Mouse (Mus musculus): Measurements from ENCODE around the gene Olfr1293-ps. TPM values are rescaled to one million over a fixed set of nuclear protein-coding genes. Genes with fewer than 3 reads are reported as not detected.

Olfr1293-ps gene
- not detected in 2 replicates for polyA plus RNA-seq (2014; fragmentation: Nextera tagmentation; extraction: Ambion mirVana)

DNA sequence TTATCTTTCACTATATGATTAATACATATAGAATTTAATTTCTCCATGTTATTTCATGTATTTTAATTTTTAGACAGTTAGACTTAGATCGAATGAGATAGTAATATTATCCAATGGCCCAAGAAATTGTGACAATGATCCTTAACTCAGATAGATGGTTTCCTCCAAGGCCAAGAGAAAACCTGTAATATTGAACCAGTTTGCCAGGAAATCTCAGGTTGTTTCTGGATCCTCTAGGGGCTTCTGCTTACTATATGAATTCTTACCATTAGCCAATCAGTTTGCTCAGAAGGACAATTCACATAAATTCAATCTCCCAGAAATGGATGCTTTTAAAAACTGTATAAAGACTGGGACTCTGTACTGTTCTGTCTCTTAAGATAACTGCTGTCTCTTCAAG, at the start of gene Olfr1293-ps:
TSS of gene Olfr1293-ps (plus strand) at position 301 of the 400 bp plus-strand sequence.
- no peak within 1 kb of the TSS for H3K4me3 ChIP-seq (ENCODE audit: low read depth, low read length)
- DNase-seq (ENCODE audit: low spot score) = no peak
- no peak within 1 kb of the TSS for H3K27ac ChIP-seq (ENCODE audit: low read depth, low read length)
- H3K27me3 ChIP-seq (ENCODE audit: control insufficient read depth, insufficient read depth, low read length) = no peaks in the 10 kb centered on the region
- no peaks in the 10 kb centered on the region for H3K36me3 ChIP-seq (ENCODE audit: control insufficient read depth, insufficient read depth, low read length)
- ATAC-seq (ENCODE audit: insufficient read depth, low FRiP score, low TSS enrichment) = no peak
- no peaks in the 10 kb centered on the region for H3K9me3 ChIP-seq (ENCODE audit: control insufficient read depth, low read length)
- H3K4me2 ChIP-seq (ENCODE audit: low read depth) = no peak within 1 kb of the TSS
- no peaks in the 10 kb centered on the region for H3K4me1 ChIP-seq (ENCODE audit: control insufficient read depth, insufficient read depth, low read length)
- H3K9ac ChIP-seq (ENCODE audit: low read length) = no peak within 1 kb of the TSS
- 82% methylated on average over 1 of the region's 1 CpGs for WGBS

DNA sequence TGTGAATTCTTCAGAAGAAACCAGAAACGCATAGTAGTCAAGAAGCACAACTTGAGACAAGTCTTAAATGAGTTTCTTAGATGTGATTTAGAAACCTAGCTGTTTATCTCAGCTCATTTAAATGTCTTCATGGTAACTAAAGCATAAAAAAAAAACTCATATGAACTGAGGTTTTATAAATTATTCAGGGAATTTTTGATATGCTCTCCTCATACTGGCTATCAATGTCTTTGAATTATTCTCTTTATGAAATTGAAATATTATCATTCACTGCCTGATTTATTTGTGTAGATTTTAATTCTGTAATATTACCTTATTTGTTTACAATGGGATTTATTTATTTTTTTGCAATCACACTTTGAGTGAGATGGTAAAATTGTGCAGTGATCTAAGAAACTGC, 44.5 kb upstream of the Olfr1293-ps start, which contains the start of gene Olfr1289:
TSS of gene Olfr1289 (plus strand) at position 301 of the 400 bp plus-strand sequence.
- Histone ChIP-seq H3K4me1 (ENCODE audit: control insufficient read depth, insufficient read depth, low read length) (no peaks in the 10 kb centered on the region), H3K9me3 (ENCODE audit: control insufficient read depth, low read length) (no peaks in the 10 kb centered on the region), H3K9ac (ENCODE audit: low read length) (no peak within 1 kb of the TSS), H3K36me3 (ENCODE audit: control insufficient read depth, insufficient read depth, low read length) (no peaks in the 10 kb centered on the region), H3K27ac (ENCODE audit: low read depth, low read length) (no peak within 1 kb of the TSS), H3K4me2 (ENCODE audit: low read depth) (no peak within 1 kb of the TSS), H3K4me3 (ENCODE audit: low read depth, low read length) (no peak within 1 kb of the TSS), H3K27me3 (ENCODE audit: control insufficient read depth, insufficient read depth, low read length) (no peaks in the 10 kb centered on the region)
- DNase-seq (ENCODE audit: low spot score) (no peak), ATAC-seq (ENCODE audit: insufficient read depth, low FRiP score, low TSS enrichment) (no peak)
- 86% methylated on average over 1 of the region's 1 CpGs for WGBS

DNA sequence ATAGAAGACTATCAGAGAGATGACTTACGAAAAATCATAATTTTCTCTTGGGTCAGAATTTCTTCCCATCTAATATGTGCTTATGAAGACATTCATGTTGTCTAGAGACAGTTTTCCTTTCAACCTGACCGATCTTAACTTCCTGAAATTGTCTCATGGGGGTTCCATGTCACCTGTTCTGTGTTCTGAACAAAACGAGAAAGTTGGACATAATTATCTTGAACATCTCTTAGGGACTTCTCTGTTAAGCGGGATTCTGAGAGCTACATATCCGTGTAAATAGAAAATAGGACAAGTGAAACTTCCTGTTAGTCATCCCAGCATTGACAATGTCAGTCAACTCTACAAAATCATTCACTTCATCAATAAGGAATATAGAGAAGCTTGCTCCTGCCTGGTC, 31.3 kb upstream of the Olfr1293-ps start, which contains the start of gene Olfr1290:
TSS of gene Olfr1290 (minus strand) at position 101 of the 400 bp plus-strand sequence.
- WGBS = 83% methylated on average over 5 of the region's 5 CpGs

DNA sequence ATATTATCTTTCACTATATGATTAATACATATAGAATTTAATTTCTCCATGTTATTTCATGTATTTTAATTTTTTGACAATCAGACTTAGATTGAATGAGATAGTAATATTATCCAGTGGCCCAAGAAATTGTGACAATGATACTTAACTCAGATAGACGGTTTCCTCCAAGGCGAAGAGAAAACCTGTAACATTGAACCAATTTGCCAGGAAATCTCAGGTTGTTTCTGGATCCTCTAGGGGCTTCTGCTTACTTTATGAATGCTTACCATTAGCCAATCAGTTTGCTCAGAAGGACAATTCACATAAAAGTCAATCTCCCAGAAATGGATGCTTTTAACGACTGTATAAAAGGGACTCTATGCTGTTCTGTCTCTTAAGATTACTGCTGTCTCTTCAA, 28.1 kb upstream of the Olfr1293-ps start, which contains the start of gene Olfr1291-ps1:
TSS of gene Olfr1291-ps1 (plus strand) at position 301 of the 400 bp plus-strand sequence.
- Histone ChIP-seq H3K9ac (ENCODE audit: low read length) (no peak within 1 kb of the TSS), H3K4me1 (ENCODE audit: control insufficient read depth, insufficient read depth, low read length) (no peaks in the 10 kb centered on the region), H3K27me3 (ENCODE audit: control insufficient read depth, insufficient read depth, low read length) (no peaks in the 10 kb centered on the region), H3K4me3 (ENCODE audit: low read depth, low read length) (no peak within 1 kb of the TSS), H3K27ac (ENCODE audit: low read depth, low read length) (no peak within 1 kb of the TSS), H3K9me3 (ENCODE audit: control insufficient read depth, low read length) (no peaks in the 10 kb centered on the region), H3K36me3 (ENCODE audit: control insufficient read depth, insufficient read depth, low read length) (no peaks in the 10 kb centered on the region), H3K4me2 (ENCODE audit: low read depth) (no peak within 1 kb of the TSS)
- ATAC-seq (ENCODE audit: insufficient read depth, low FRiP score, low TSS enrichment) (no peak), DNase-seq (ENCODE audit: low spot score) (no peak)
- 91% methylated on average over 3 of the region's 3 CpGs for WGBS

More for the DNA sequence above, 31.3 kb upstream of the Olfr1293-ps start, which contains the start of gene Olfr1290:
- Histone ChIP-seq H3K4me3 (ENCODE audit: low read depth, low read length) (no peak within 1 kb of the TSS), H3K9ac (ENCODE audit: low read length) (no peak within 1 kb of the TSS), H3K4me2 (ENCODE audit: low read depth) (no peak within 1 kb of the TSS), H3K9me3 (ENCODE audit: control insufficient read depth, low read length) (no peaks in the 10 kb centered on the region), H3K4me1 (ENCODE audit: control insufficient read depth, insufficient read depth, low read length) (no peaks in the 10 kb centered on the region), H3K27me3 (ENCODE audit: control insufficient read depth, insufficient read depth, low read length) (no peaks in the 10 kb centered on the region), H3K36me3 (ENCODE audit: control insufficient read depth, insufficient read depth, low read length) (no peaks in the 10 kb centered on the region), H3K27ac (ENCODE audit: low read depth, low read length) (no peak within 1 kb of the TSS)
- DNase-seq (ENCODE audit: low spot score) (no peak), ATAC-seq (ENCODE audit: insufficient read depth, low FRiP score, low TSS enrichment) (no peak)

DNA sequence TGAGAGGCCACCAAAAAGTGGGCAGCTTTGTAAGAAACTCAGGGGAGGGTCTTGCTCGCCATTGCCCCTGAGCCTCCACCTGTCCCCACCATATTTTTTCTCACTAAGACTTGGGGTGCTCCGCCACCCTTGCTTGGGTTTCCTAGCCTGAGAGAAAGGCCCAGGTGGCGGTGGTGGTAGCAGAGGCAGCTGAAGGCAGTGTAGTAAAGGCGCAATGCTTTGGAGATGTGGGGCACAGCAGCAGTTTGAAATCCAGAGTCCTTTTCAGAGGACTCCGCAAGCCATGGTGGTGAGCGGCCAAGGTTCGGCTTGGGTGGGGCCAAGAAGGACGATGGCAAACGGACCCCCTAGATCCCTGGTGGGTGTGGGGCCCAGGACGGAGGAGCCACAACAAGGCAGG, 7.6 kb upstream of the Olfr1293-ps start:
- no peak overlapping the region for H3K4me2 ChIP-seq (ENCODE audit: low read depth)
- no peaks in the 10 kb centered on the region for H3K4me1 ChIP-seq (ENCODE audit: control insufficient read depth, insufficient read depth, low read length)
- H3K36me3 ChIP-seq (ENCODE audit: control insufficient read depth, insufficient read depth, low read length) = no peaks in the 10 kb centered on the region
- H3K9me3 ChIP-seq (ENCODE audit: control insufficient read depth, low read length) = no peaks in the 10 kb centered on the region
- no peak overlapping the region for H3K4me3 ChIP-seq (ENCODE audit: low read depth, low read length)
- ATAC-seq (ENCODE audit: insufficient read depth, low FRiP score, low TSS enrichment) = no peak
- no peak overlapping the region for H3K27ac ChIP-seq (ENCODE audit: low read depth, low read length)
- DNase-seq (ENCODE audit: low spot score) = no peak
- WGBS = 89% methylated on average over 10 of the region's 10 CpGs
- H3K9ac ChIP-seq (ENCODE audit: low read length) = no peak overlapping the region
- H3K27me3 ChIP-seq (ENCODE audit: control insufficient read depth, insufficient read depth, low read length) = no peaks in the 10 kb centered on the region

DNA sequence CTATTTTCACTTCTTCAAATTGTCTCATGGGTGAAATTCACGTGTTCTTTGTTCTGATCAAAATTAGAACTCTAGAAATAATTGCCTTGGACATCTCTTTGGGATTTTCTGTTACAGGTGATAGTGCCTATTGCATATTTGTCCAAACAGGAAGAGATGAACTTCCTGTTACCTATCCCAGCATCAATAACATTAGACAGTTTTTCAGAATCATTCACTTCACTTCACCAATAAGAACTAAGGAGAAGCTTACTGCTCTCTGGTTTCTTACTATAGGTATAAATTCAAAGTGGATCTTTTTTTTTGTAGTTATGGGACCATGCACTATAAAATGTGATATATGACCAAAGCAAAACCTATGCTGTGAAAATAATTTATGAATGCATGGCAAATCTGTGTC, 15.2 kb downstream of the Olfr1293-ps start, which contains the start of gene Olfr1294:
TSS of gene Olfr1294 (minus strand) at position 101 of the 400 bp plus-strand sequence.
- no peaks in the 10 kb centered on the region for H3K27me3 ChIP-seq (ENCODE audit: control insufficient read depth, insufficient read depth, low read length)
- no peaks in the 10 kb centered on the region for H3K36me3 ChIP-seq (ENCODE audit: control insufficient read depth, insufficient read depth, low read length)
- no peaks in the 10 kb centered on the region for H3K4me1 ChIP-seq (ENCODE audit: control insufficient read depth, insufficient read depth, low read length)
- no peaks in the 10 kb centered on the region for H3K9me3 ChIP-seq (ENCODE audit: control insufficient read depth, low read length)
- no peak within 1 kb of the TSS for H3K4me2 ChIP-seq (ENCODE audit: low read depth)
- H3K9ac ChIP-seq (ENCODE audit: low read length) = no peak within 1 kb of the TSS
- no peak for DNase-seq (ENCODE audit: low spot score)
- 65% methylated on average over 1 of the region's 1 CpGs for WGBS
- no peak within 1 kb of the TSS for H3K27ac ChIP-seq (ENCODE audit: low read depth, low read length)
- H3K4me3 ChIP-seq (ENCODE audit: low read depth, low read length) = no peak within 1 kb of the TSS
- ATAC-seq (ENCODE audit: insufficient read depth, low FRiP score, low TSS enrichment) = no peak

DNA sequence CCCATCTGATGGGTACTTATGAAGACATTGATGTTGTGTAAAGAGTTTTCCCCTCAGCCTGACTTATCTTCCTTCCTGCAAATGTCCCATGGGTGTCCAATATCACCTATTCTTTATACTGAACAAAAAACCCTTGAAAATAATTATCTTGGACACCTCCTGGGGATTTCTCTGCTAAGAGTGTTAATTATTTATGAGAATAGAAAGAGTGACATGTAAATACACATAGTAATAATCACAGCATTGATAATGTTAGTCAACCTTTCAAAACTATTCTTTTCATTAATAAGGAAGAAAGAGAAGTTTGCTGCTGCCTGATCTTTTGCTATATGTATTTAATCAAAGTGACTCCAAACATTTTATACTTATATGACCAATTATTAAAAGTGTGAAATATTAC, 44.6 kb downstream of the Olfr1293-ps start, which contains the start of gene Olfr1295:
TSS of gene Olfr1295 (minus strand) at position 101 of the 400 bp plus-strand sequence.
- Histone ChIP-seq H3K4me1 (ENCODE audit: control insufficient read depth, insufficient read depth, low read length) (no peaks in the 10 kb centered on the region), H3K27me3 (ENCODE audit: control insufficient read depth, insufficient read depth, low read length) (no peaks in the 10 kb centered on the region), H3K27ac (ENCODE audit: low read depth, low read length) (no peak within 1 kb of the TSS), H3K9me3 (ENCODE audit: control insufficient read depth, low read length) (no peaks in the 10 kb centered on the region), H3K4me2 (ENCODE audit: low read depth) (no peak within 1 kb of the TSS), H3K9ac (ENCODE audit: low read length) (no peak within 1 kb of the TSS), H3K4me3 (ENCODE audit: low read depth, low read length) (no peak within 1 kb of the TSS), H3K36me3 (ENCODE audit: control insufficient read depth, insufficient read depth, low read length) (no peaks in the 10 kb centered on the region)
- ATAC-seq (ENCODE audit: insufficient read depth, low FRiP score, low TSS enrichment) (no peak), DNase-seq (ENCODE audit: low spot score) (no peak)

Other genes with a start within 250 kb of the Olfr1293-ps start
- not detected in 2 replicates for gene Olfr1278, start 235.1 kb upstream of the Olfr1293-ps start, polyA plus RNA-seq (2014; fragmentation: Nextera tagmentation; extraction: Ambion mirVana)
- not detected in 2 replicates for gene Olfr1279, start 224.6 kb upstream of the Olfr1293-ps start, polyA plus RNA-seq (2014; fragmentation: Nextera tagmentation; extraction: Ambion mirVana)
- gene Olfr1280, start 211.2 kb upstream of the Olfr1293-ps start, polyA plus RNA-seq (2014; fragmentation: Nextera tagmentation; extraction: Ambion mirVana) = not detected in 2 replicates
- gene Olfr1281, start 198.7 kb upstream of the Olfr1293-ps start, polyA plus RNA-seq (2014; fragmentation: Nextera tagmentation; extraction: Ambion mirVana) = not detected in 2 replicates
- gene Olfr1282, start 189.1 kb upstream of the Olfr1293-ps start, polyA plus RNA-seq (2014; fragmentation: Nextera tagmentation; extraction: Ambion mirVana) = not detected in 2 replicates
- gene Olfr1283, start 158.4 kb upstream of the Olfr1293-ps start, polyA plus RNA-seq (2014; fragmentation: Nextera tagmentation; extraction: Ambion mirVana) = not detected in 2 replicates
- gene Olfr1284, start 149.7 kb upstream of the Olfr1293-ps start, polyA plus RNA-seq (2014; fragmentation: Nextera tagmentation; extraction: Ambion mirVana) = not detected in 2 replicates
- not detected in 2 replicates for gene Olfr1286, start 102.1 kb upstream of the Olfr1293-ps start, polyA plus RNA-seq (2014; fragmentation: Nextera tagmentation; extraction: Ambion mirVana)
- gene Olfr1287, start 76.1 kb upstream of the Olfr1293-ps start, polyA plus RNA-seq (2014; fragmentation: Nextera tagmentation; extraction: Ambion mirVana) = not detected in 2 replicates
- gene Olfr1288, start 51.1 kb upstream of the Olfr1293-ps start, polyA plus RNA-seq (2014; fragmentation: Nextera tagmentation; extraction: Ambion mirVana) = not detected in 2 replicates
- gene Olfr1289, start 44.4 kb upstream of the Olfr1293-ps start, polyA plus RNA-seq (2014; fragmentation: Nextera tagmentation; extraction: Ambion mirVana) = not detected in 2 replicates
- not detected in 2 replicates for gene Olfr1290, start 31.4 kb upstream of the Olfr1293-ps start, polyA plus RNA-seq (2014; fragmentation: Nextera tagmentation; extraction: Ambion mirVana)
- gene Olfr1291-ps1, start 28.0 kb upstream of the Olfr1293-ps start, polyA plus RNA-seq (2014; fragmentation: Nextera tagmentation; extraction: Ambion mirVana) = not detected in 2 replicates
- gene Olfr1294, start 15.1 kb downstream of the Olfr1293-ps start, polyA plus RNA-seq (2014; fragmentation: Nextera tagmentation; extraction: Ambion mirVana) = not detected in 2 replicates
- gene Olfr1295, start 44.5 kb downstream of the Olfr1293-ps start, polyA plus RNA-seq (2014; fragmentation: Nextera tagmentation; extraction: Ambion mirVana) = not detected in 2 replicates
- gene Olfr1297, start 101.3 kb downstream of the Olfr1293-ps start, polyA plus RNA-seq (2014; fragmentation: Nextera tagmentation; extraction: Ambion mirVana) = not detected in 2 replicates
- not detected in 2 replicates for gene Olfr1298, start 124.0 kb downstream of the Olfr1293-ps start, polyA plus RNA-seq (2014; fragmentation: Nextera tagmentation; extraction: Ambion mirVana)
- gene Olfr1299, start 136.2 kb downstream of the Olfr1293-ps start, polyA plus RNA-seq (2014; fragmentation: Nextera tagmentation; extraction: Ambion mirVana) = not detected in 2 replicates
- not detected in 2 replicates for gene Olfr1301, start 225.8 kb downstream of the Olfr1293-ps start, polyA plus RNA-seq (2014; fragmentation: Nextera tagmentation; extraction: Ambion mirVana)

Data from neural tube, embryonic 11.5 days (tissue).